18 mouse cellular contexts compared by ENCODE assay signal in genomic region chr16:5367581-5368119, GRCm38 (mm10).
DNase-seq lines count a peak whose midpoint lies in the region; ATAC-seq lines count a peak whose summit lies in the region.
"Had no signal": no experiment of that assay in that cellular context is flagged by ENCODE, and none has a peak within 500 bp of the region (broad histone marks: within the 10 kb centered on the region; RNA-seq: fewer than 3 reads in every experiment).

No protein-coding gene starts in this region.

- no peak overlapping the region for H3K4me2 ChIP-seq in kidney, embryonic 15.5 days
- H3K4me2 ChIP-seq: heart, embryonic 15.5 days; limb, embryonic 12.5 days; liver, embryonic 15.5 days; midbrain, embryonic 12.5 days had no signal

- H3K9me3 ChIP-seq in kidney, embryonic 15.5 days (replicated peaks) = no peaks in the 10 kb centered on the region
- H3K9me3 ChIP-seq: heart, embryonic 15.5 days; limb, embryonic 12.5 days; liver, embryonic 15.5 days; midbrain, embryonic 12.5 days had no signal

- no peaks in the 10 kb centered on the region for H3K4me1 ChIP-seq in kidney, embryonic 15.5 days
- H3K4me1 ChIP-seq: liver, embryonic 15.5 days had no signal

- no peak overlapping the region for H3K27ac ChIP-seq in kidney, embryonic 15.5 days
- H3K27ac ChIP-seq: heart, embryonic 15.5 days; layer of hippocampus, adult 2 months; left cerebral cortex, adult 2 months; limb, embryonic 12.5 days; liver, embryonic 15.5 days; midbrain, embryonic 12.5 days had no signal

- WGBS in kidney, embryonic 15.5 days = 80% methylated on average over 10 of the region's 10 CpGs

- peak; percentile 6 for DNase-seq in kidney, adult 11 months
- DNase-seq in testis, postnatal 10 days (ENCODE audit: low spot score) = peak; percentile 35
- DNase-seq in testis, postnatal 14 days (ENCODE audit: low spot score) = no peak
- no peak for DNase-seq in urinary bladder, postnatal 25 days (ENCODE audit: low spot score)
- DNase-seq: adrenal gland, postnatal 25 days; cerebellum, adult 2 months; right cerebral cortex, postnatal 4 days had no signal

- H3K27me3 ChIP-seq in kidney, embryonic 15.5 days = no peaks in the 10 kb centered on the region
- H3K27me3 ChIP-seq: heart, embryonic 15.5 days; limb, embryonic 12.5 days; liver, embryonic 15.5 days; midbrain, embryonic 12.5 days had no signal

- no peak for ATAC-seq in kidney, embryonic 15.5 days (replicated peaks; ENCODE audit: low FRiP score)
- peak; percentile 49 to 74 for ATAC-seq in hematopoietic stem cell, adult 5-6 weeks (replicated peaks in 1 of 2; ENCODE audit: insufficient read depth in 1 of 2, low FRiP score in 2 of 2, low TSS enrichment in 1 of 2, low read depth in 1 of 2, poor library complexity in 2 of 2, severe bottlenecking in 2 of 2)
- no peak for ATAC-seq in inflammation-experienced regulatory T-cells, adult 6 months
- ATAC-seq: forebrain, embryonic 16.5 days had no signal

- H3K4me3 ChIP-seq in kidney, embryonic 15.5 days (replicated peaks) = no peak overlapping the region
- H3K4me3 ChIP-seq: erythroblast, embryonic 14.5 days; heart, embryonic 15.5 days; layer of hippocampus, adult 2 months; left cerebral cortex, adult 2 months; limb, embryonic 12.5 days; liver, embryonic 15.5 days; midbrain, embryonic 12.5 days had no signal

- no peaks in the 10 kb centered on the region for H3K36me3 ChIP-seq in kidney, embryonic 15.5 days
- H3K36me3 ChIP-seq: heart, embryonic 15.5 days; limb, embryonic 12.5 days; liver, embryonic 15.5 days; midbrain, embryonic 12.5 days had no signal

- no peak overlapping the region for H3K9ac ChIP-seq in kidney, embryonic 15.5 days
- H3K9ac ChIP-seq: heart, embryonic 15.5 days; limb, embryonic 12.5 days; liver, embryonic 15.5 days; midbrain, embryonic 12.5 days had no signal

Comparison
In these comparisons a context has a peak if more than half of its experiments do, and no peak if none do; other contexts are left out.
1. DNase-seq: peak in kidney, adult 11 months (single experiment) and testis, postnatal 10 days (single experiment); none in testis, postnatal 14 days (single experiment) and urinary bladder, postnatal 25 days (single experiment).
2. ATAC-seq: peak in hematopoietic stem cell, adult 5-6 weeks (2 of 2); none in kidney, embryonic 15.5 days (single experiment) and inflammation-experienced regulatory T-cells, adult 6 months (single experiment).